In genomic region chr8:83789826-83790225, GRCm38 (mm10) we compare ENCODE assay signal across 26 mouse cellular contexts.
"Had no signal": no experiment of that assay in that cellular context is flagged by ENCODE, and none has a peak within 500 bp of the region (broad histone marks: within the 10 kb centered on the region; RNA-seq: fewer than 3 reads in every experiment).

No protein-coding gene starts in this region.

- H3K36me3 ChIP-seq: heart, embryonic 10.5 days; heart, embryonic 13.5 days; heart, embryonic 15.5 days; hindbrain, embryonic 13.5 days; hindbrain, embryonic 15.5 days; intestine, embryonic 15.5 days; limb, embryonic 13.5 days; limb, embryonic 15.5 days; liver, embryonic 12.5 days had no signal

- H3K27ac ChIP-seq: gastrocnemius, adult 2 months; heart, embryonic 10.5 days; heart, embryonic 13.5 days; heart, embryonic 15.5 days; hindbrain, embryonic 13.5 days; hindbrain, embryonic 15.5 days; hindbrain, postnatal 0 days; intestine, embryonic 15.5 days; layer of hippocampus, adult 2 months; left cerebral cortex, adult 2 months; limb, embryonic 13.5 days; limb, embryonic 15.5 days; liver, embryonic 12.5 days; liver, embryonic 14.5 days had no signal

- H3K4me2 ChIP-seq: heart, embryonic 13.5 days; heart, embryonic 15.5 days; hindbrain, embryonic 13.5 days; hindbrain, embryonic 15.5 days; intestine, embryonic 15.5 days; limb, embryonic 13.5 days; limb, embryonic 15.5 days; liver, embryonic 12.5 days had no signal

- H3K4me3 ChIP-seq: gastrocnemius, adult 2 months; heart, embryonic 10.5 days; heart, embryonic 13.5 days; heart, embryonic 15.5 days; hindbrain, embryonic 13.5 days; hindbrain, embryonic 15.5 days; intestine, embryonic 15.5 days; layer of hippocampus, adult 2 months; left cerebral cortex, adult 2 months; limb, embryonic 13.5 days; limb, embryonic 15.5 days; liver, embryonic 12.5 days had no signal

- H3K27me3 ChIP-seq: heart, embryonic 15.5 days; hindbrain, embryonic 13.5 days; hindbrain, embryonic 15.5 days; limb, embryonic 15.5 days; liver, embryonic 12.5 days had no signal

- H3K9ac ChIP-seq: heart, embryonic 13.5 days; heart, embryonic 15.5 days; hindbrain, embryonic 13.5 days; hindbrain, embryonic 15.5 days; intestine, embryonic 15.5 days; limb, embryonic 13.5 days; limb, embryonic 15.5 days; liver, embryonic 12.5 days; liver, embryonic 14.5 days had no signal

- H3K4me1 ChIP-seq: heart, embryonic 10.5 days; heart, embryonic 13.5 days; heart, embryonic 15.5 days; limb, embryonic 13.5 days; limb, embryonic 15.5 days; liver, embryonic 12.5 days had no signal

- H3K9me3 ChIP-seq: heart, embryonic 10.5 days; heart, embryonic 13.5 days; heart, embryonic 15.5 days; hindbrain, embryonic 13.5 days; hindbrain, embryonic 15.5 days; intestine, embryonic 15.5 days; limb, embryonic 13.5 days; limb, embryonic 15.5 days; liver, embryonic 12.5 days had no signal

- ATAC-seq: hindbrain, postnatal 0 days; intestine, embryonic 15.5 days; intestine, postnatal 0 days; liver, embryonic 12.5 days had no signal

- DNase-seq: gastrocnemius, adult 2 months; gastrocnemius, postnatal 10 days; gastrocnemius, postnatal 25 days; heart, adult 18-20 months; heart, postnatal 14 days; heart, postnatal 36 days; kidney, adult 18-20 months; kidney, adult 8-10 months; kidney, postnatal 10 days; kidney, postnatal 25 days; kidney, postnatal 4 days; left cerebral cortex, postnatal 4 days had no signal
